Mouse (Mus musculus) fat pad, adult 2 months (tissue): Measurements from ENCODE around the gene Hrh1.
"Not testable (repeated sequence)": the region's sequence is repeated elsewhere in the genome, so short reads cannot be mapped to it uniquely, and the experiment has no call there.

Experiments used
- DNase-seq: peaks from one replicate; pipeline ENCODE4 v3.0.0-alpha.2; 2011; ENCODE audit warnings: low read depth, low spot score; ENCODE audit errors: extremely low read depth

Hrh1 gene

DNA sequence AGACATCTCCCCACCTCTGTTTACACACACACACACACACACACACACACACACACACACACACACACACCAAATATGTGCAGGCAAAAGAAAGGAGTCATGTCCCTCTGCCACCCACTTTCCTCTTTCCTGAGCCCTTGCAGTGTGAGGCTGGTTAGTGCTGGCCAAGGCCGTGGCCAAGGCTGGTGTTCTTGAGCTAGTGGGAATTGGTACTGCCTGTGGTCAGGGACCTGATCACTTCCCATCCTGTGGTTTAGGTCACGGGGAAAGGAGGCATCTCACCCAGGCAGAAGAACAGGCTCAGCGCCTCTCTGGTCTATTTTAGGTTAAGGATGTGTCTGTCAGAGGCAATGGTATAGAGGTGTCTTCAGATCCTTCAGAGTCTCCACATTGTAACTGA, 59.6 kb downstream of the Hrh1 start:
- no peak for DNase-seq

DNA sequence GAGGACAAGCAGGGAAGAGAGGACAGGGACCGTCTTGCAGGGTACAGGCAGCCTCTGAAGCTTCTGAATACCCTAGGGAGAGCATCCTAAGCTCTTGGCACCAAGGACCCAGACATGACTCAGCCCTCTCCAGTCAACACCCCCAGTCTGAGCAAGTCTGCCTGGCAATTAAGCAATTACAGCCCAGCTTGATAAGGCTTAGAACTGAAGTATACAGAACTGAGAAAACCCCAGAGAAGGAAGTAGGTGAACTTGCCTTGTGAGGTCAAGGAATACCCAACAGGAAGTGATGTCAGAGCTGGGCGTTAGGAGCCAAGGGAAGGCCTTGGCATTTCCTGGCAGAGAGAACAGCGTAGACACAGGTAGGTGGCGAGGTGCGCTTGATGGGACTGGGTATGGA, 60.5 kb downstream of the Hrh1 start:
- DNase-seq: no peak

DNA sequence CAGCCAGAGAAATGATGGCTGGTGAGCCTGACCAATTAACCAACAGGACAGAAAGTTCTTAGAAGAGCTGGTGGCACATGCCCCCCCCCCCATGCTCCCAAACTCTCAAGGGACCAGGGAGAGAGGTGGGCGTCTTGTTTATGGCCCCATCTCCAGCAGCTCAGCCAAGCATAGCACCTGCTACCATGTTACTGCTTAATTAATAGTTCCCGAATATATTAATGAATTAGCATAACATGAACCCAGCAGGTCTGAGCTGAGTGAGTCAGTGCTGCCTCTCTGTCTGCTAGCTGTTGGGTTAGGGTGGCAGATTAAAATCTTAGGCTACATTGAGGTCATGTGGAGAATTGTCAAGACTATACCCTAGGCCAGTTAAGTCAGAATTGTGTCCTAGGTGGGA, 62.2 kb downstream of the Hrh1 start:
- no peak for DNase-seq

DNA sequence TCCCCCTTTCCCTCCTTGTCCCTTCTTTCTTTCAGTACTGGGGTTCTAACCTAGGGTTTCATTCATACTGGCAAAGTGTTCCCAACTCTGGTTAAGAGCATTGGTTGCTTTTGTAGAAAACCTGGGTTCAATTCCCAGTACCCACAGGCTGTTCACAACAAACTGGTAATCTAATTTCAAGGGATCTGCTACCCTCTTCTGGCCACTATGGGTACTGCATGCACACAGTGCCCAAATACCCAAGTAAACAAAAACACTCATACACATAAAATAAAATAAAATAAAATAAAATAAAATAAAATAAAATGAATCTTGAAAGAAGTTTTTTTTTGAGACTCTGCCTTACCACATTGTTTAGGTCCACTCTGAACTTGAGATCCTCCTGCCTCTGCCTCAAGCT, 63.8 kb downstream of the Hrh1 start:
- no peak for DNase-seq

DNA sequence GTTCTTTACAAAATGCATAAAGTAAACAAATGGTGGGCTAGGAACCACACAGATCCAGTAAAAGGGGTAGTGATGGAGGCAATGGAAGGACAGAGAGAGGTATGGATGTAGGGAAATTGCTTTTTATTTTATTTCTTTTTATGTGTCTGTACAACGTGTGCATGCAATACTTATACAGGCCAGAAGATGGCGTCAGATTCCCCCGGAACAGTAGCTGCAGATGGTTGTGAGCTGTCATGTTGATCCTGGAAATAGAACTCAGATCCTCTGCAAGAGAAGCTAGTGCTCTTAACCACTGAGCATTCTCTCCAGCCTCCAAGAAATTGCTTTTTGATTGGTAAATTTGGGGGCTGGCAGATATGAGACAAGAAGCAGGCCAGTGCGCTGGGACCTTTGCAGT, 65.0 kb downstream of the Hrh1 start:
- no peak for DNase-seq

DNA sequence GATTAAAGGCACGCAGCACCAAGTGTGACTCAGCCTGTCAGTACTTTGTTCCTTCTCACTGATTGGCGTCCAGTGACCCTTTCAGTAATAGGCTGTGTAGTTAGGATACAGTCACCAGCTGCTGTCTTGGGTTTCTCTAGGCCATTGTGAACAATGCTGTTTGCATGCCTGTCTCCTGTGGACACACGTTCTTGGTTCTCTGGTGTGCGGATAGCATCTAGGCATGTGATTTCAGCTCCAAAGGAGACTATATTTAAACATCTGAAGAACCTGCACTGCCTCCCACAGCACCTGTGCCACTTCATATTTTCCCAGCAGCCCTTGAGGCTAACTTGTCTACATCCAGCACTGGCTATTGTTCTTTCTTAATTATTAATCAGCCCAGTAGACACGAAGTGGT, 75.8 kb downstream of the Hrh1 start:
- no peak for DNase-seq

DNA sequence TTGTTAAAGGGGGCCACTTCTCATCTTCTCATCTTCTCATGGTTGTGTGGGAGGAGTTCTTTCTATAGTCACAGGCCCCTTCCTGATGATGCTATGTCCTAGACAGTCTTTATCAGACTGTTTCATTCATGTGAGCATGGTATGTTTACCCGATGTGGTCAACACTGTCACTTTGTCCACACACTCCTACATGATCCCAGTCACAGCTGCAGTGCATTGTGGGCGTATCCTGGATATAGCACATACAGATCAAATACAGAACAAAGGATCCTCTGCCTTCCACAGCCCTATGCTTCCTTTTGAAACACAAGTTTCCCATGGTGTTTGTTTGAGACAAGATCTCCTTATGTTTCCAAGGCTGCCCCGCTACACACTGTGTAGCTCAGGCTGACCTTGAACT, 76.3 kb downstream of the Hrh1 start:
- no peak for DNase-seq

DNA sequence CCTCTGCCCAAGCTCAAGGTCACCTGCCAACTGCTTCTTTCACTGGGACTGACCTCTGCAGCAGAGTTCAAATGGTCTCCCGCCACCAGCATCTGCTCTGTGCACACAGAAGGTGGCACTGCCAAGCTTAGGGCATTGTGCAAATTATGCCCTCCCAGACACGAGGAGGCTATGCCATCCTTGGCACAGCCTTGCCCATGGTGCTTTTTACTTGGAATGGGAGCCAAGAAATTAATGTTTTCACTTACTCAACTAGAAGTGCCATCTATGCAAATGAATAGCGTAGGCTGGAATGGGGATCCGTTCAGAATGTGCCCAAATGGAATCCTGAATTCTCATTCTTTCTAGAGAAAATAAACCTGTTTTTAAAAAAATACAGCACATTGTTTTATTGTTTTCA, 77.2 kb downstream of the Hrh1 start:
- no peak for DNase-seq

DNA sequence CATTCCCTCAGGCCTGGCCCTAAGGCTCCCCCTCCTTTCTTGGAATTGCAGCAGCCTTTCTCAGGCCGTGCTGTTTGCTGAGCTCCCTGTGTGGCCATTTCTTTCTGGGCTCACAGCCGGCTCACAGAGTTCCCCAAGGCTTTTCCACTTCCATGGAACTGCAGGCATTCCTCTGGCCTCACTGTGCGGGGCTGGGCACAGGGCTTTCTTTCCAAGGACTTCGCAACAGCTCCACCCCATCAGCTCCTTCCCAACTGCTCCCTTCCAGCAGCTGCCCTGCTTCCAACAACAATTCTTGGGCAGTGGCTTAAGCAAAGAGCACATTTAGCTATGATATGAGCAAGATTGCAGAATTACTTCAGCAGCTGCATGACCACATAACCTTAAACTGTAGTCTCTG, 81.0 kb downstream of the Hrh1 start:
- DNase-seq: no peak

DNA sequence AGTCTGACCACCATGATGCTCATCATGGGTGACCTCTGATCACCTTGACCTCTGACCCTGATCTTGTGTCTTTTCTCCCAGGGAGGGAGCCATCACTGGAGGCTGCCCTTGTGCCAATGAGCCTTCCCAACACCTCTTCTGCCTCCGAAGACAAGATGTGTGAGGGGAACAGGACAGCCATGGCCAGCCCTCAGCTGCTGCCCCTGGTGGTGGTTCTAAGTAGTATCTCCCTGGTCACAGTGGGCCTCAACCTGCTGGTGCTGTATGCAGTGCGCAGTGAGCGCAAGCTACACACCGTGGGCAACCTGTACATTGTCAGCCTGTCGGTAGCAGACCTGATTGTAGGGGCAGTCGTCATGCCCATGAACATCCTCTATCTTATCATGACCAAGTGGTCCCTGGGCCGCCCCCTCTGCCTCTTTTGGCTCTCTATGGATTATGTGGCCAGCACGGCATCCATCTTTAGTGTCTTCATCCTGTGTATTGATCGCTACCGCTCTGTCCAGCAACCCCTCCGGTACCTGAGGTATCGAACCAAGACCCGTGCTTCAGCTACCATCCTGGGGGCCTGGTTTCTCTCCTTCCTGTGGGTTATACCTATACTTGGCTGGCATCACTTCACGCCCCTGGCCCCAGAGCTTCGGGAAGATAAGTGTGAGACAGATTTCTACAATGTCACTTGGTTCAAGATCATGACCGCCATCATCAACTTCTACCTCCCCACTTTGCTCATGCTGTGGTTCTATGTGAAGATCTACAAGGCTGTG, 82.1 kb downstream of the Hrh1 start:
- no peak for DNase-seq

DNA sequence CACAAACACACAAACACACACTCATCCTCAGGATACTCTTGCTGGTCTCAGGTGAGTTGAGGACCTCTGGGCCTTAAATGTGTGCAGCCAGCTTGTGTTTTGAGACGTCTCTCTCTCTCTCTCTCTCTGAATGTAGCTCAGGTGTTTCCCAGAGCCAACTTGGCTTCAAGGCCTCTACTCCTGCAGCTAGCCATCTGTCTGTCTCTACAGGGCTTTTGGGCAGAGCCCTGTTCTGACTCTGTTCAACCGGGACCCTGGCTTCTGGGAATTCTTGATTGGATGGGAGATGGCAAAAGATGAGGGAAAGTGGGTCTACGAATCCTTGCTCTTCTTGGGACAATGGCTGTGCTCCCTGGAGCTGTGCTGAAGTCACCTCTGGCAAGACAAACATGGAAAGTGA, 91.6 kb downstream of the Hrh1 start:
- DNase-seq: no peak

DNA sequence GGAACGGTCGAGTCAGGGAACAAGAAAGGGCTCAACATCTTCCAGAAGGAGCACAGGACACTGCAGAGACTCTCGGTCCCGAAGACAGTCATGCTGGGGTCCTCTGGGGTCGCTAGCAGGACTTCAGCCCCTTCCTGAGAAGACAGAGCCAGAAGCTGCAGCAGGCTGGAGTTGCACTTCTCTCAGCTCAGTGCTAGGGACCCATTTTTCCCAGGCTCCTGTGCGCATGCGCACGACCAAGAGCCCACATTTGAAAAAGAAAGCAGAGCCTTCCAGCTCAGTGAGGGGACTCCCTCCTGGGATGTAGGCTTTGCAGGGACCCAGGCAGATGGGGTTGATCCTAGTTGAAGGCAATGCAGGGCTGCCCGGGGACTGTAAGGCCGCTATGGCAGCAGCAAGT, 94.9 kb downstream of the Hrh1 start:
- not testable (repeated sequence) for DNase-seq

DNA sequence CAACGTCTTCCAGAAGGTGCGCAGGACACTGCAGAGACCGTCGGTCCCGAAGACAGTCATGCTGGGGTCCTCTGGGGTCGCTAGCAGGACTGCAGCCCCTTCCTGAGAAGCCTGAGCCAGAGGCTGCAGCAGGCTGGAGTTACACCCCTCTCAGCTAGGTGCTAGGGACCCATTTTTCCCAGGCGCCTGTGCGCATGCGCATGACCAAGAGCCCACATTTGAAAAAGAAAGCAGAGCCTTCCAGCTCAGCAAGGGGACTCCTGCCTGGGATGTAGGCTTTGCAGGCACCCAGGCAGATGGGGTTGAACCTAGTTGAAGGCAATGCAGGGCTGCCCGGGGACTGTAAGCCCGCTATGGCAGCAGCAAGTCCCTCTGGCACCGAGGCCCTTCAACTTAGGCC, 97.3 kb downstream of the Hrh1 start:
- DNase-seq: not testable (repeated sequence)

DNA sequence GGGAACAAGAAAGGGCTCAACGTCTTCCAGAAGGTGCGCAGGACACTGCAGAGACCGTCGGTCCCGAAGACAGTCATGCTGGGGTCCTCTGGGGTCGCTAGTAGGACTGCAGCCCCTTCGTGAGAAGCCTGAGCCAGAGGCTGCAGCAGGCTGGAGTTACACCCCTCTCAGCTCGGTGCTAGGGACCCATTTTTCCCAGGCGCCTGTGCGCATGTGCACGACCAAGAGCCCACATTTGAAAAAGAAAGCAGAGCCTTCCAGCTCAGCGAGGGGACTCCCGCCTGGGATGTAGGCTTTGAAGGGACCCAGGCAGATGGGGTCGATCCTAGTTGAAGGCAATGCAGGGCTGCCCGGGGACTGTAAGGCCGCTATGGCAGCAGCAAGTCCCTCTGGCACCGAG, 116.3 kb downstream of the Hrh1 start:
- not testable (repeated sequence) for DNase-seq

DNA sequence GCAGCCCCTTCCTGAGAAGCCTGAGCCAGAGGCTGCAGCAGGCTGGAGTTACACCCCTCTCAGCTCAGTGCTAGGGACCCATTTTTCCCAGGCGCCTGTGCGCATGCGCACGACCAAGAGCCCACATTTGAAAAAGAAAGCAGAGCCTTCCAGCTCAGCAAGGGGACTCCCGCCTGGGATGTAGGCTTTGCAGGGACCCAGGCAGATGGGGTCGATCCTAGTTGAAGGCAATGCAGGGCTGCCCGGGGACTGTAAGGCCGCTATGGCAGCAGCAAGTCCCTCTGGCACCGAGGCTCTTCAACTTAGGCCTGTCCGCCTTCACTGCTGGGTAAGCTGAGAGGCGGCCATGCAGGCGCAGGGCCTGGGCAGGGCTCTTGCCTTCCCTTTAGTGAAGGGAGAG, 131.0 kb downstream of the Hrh1 start:
- not testable (repeated sequence) for DNase-seq
